Mouse (Mus musculus): ENCODE data around the gene Tfap2c. TPM values are rescaled to one million over a fixed set of nuclear protein-coding genes. Genes with fewer than 3 reads are reported as not detected.

Gene Tfap2c
- polyA plus RNA-seq, 1 experiment: 3.1 TPM

- peak in 1 of 2 experiments; percentile 28 for DNase-seq (ENCODE audit: extremely low spot score in 1 of 2, low spot score in 1 of 2)
These were observed 1.1 kb downstream of the Tfap2c start for GRCm38 (mm10) chr2:172550364-172551080.

DNA sequence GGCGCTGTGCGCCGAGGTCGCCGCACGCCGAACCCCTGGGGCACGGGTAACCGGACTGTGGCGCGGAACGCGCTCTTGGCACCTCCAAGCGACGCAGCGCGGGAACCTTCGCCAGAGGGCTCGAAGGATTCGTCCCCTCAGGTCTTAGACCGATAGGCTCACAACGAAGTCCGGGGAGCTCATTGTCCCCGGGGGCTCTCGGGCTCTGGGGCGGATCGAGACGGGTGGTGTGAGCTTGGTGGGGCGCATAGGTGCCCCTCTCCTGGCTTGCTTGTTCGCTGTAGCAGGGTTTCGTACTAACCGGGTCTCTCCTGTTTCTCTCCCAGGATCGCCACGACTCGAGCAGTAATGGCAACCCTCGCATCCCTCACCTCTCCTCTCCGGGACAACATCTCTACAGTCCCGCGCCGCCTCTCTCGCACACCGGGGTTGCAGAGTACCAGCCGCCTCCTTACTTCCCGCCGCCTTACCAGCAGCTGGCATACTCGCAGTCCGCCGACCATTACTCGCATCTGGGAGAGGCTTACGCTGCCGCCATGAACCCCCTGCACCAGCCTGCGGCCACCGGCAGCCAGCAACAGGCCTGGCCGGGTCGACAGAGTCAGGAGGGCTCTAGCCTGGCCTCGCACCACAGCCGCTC, 1.8 kb downstream of the Tfap2c start:
- no peak for DNase-seq (ENCODE audit: extremely low spot score in 1 of 2, low spot score in 1 of 2)

DNA sequence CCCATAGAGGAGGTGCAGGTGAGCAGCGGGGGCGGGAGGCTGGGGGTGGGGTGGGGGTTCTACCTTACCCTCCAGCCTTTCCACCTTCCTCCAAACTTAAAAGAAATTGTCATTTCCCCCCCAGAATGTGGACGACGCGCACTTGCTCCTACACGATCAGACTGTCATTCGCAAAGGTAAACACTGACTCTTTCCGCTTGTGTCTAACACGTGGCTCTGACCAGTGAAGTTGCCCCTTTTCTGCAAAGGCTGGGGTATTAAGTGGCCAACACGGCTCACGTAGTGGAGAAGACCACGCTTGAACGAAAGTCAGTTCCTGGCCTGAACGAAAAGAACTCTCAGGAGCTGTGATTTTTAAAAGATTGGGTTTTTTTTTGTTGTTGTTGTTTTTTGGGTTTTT, 2.5 kb downstream of the Tfap2c start:
- no peak for DNase-seq (ENCODE audit: extremely low spot score in 1 of 2, low spot score in 1 of 2)

DNA sequence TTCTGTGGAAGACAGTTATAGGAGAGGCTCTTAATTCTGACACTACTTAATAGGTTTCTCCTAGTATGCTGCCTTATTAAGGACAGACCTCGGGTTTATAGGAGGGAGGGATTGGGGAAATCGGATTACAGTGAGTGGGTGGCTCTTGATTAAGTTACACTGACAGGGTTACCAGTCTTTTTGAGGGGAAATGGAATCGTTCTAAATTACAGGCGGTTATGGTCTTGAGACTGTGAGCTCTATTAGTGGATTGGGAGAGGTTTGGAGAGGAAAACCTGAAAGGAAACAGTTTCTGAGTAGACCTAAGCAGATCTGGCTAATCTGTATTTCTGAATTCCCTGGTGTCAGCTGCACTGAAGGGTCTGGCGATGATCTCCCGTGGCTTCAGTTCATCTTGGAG, 3.3 kb downstream of the Tfap2c start:
- no peak for DNase-seq (ENCODE audit: extremely low spot score in 1 of 2, low spot score in 1 of 2)

- DNase-seq (ENCODE audit: extremely low spot score in 1 of 2, low spot score in 1 of 2): no peak
These were observed 4.8 kb downstream of the Tfap2c start for GRCm38 (mm10) chr2:172554211-172554610.

DNA sequence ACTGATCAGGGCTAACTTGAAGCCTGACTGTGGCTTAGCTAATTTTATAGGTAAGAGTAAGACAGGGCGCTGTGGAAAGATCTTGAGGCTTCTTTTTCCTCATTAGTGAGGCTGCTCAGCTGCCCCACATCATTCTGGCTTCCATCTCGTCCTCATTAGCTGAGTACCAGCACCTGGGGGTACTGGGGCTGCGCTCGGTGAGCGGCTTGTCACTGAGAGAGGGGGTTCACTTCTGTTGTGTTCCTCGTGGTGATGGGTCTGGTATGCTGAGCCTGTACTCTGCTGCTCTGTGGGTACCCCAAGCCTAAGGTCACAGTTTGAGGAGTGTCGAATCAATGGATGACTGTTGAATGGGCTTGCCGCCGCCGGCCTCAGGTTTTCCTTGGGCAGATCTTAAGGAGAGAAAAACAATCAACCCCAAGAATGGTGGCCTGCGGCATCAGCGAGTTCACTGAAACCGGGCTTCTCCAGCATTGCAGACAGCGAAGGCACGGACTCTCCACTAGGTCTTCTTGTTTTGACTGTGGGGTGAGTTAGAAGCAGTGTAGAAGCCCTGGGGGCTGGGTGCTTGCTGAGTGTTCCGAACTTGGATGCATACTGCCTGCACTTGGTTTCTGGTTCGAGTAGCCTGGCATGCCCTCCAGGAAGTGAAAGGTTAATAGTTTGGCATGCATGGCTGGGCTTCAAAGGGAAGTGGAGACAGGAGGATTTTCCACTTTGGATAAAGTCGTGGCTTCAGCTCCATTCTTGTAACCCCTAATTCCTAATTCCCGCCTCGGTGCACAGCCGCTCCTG, 9.5 kb downstream of the Tfap2c start:
- DNase-seq (ENCODE audit: extremely low spot score in 1 of 2, low spot score in 1 of 2): no peak

GRCm38 (mm10) chr2:172561016-172561415, 11.6 kb downstream of the Tfap2c start:
- no peak for DNase-seq (ENCODE audit: extremely low spot score in 1 of 2, low spot score in 1 of 2)

DNA sequence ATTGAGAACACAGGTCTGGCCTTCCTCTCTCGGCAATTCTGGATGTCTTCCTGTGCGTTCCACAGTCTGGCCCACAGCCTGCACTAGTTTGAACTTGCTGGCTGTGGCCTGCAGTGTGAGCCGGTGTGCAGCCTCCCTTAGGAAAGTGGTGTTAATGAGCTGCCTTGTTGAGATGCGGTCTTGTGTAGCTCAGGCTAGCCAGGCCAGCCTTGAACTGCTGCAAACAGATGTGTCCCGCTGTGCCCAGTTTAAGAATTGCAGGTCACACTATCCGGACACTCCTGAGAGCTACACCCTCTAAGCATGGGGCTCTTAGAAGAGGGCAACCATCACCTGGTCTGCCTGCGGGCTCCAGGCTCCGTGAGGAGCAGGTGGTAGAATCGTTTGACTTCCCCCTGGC, 18.4 kb downstream of the Tfap2c start:
- DNase-seq (ENCODE audit: extremely low spot score in 1 of 2, low spot score in 1 of 2): no peak

DNA sequence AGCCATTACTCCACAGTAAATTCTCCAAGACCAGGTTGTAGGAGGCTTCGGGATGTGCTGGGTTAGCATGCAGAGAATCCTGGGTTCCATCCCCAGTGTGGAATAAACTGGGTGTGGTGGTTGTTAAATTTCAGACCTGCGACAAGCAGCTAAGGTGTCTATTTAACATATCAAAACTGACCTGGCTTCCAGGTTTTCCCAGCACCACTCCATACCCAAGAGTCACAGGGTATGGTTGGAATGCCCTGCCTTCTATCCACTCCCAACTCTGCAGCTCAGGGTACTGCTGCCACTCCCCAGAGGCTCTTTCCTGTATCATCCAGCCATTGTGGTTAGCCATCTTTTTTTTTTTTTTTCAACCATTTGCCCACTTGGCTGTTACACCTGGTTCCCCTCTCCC, 19.1 kb downstream of the Tfap2c start:
- no peak for DNase-seq (ENCODE audit: extremely low spot score in 1 of 2, low spot score in 1 of 2)

DNA sequence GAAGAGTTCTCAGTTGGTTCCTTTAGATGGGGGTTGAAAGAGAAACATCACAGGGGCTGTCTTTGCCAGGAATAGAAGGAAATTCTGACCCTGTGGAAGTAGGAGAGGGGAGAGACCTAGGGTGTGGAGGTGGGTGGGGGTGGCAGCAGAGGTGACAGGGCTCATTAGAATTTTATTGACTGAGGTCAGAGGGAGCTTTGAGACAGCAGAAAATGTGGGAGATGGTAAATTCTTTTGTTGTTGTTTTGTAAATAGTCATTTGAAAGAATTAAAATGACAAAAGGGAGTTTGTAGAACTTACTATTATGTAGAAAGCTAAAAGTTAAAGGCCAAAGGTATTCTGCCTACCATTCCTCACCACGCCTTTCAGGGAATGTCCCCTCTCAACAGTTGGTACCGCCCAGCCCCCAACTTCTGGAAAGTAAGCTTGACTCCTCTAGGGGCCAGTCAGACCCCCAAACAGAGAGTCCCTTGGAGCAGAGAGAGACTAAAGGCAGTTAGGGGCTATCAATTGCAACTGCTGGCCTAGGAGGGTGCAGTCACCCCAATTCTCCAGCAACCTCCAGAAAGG, 27.9 kb downstream of the Tfap2c start:
- no peak for DNase-seq (ENCODE audit: extremely low spot score in 1 of 2, low spot score in 1 of 2)

DNA sequence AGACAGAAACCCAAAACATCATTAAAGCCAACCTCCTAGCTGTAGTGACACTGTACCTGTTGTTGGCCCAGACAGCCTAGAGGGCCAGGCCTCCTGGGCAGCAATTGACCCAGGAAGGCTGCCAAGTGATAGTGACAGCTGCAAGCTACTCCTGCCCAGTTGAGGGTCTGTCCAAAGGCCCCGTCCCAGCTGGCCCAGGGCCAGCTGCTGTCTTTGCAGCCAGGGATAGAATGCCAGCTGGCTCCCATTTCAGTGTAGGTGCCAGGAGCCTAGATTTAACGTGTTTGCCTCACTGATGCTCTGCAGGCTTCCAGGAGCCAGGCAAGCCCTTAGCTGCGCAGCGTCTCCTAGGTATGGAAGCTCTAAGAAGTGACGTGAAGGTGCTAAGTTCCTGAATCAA, 29.8 kb downstream of the Tfap2c start:
- DNase-seq (ENCODE audit: extremely low spot score in 1 of 2, low spot score in 1 of 2): peak in 1 of 2 experiments; percentile 6

- DNase-seq (ENCODE audit: extremely low spot score in 1 of 2, low spot score in 1 of 2): no peak
These were observed 31.3 kb downstream of the Tfap2c start for GRCm38 (mm10) chr2:172580536-172581265.

GRCm38 (mm10) chr2:172583312-172583711, 33.9 kb downstream of the Tfap2c start:
- DNase-seq (ENCODE audit: extremely low spot score in 1 of 2, low spot score in 1 of 2): no peak

DNA sequence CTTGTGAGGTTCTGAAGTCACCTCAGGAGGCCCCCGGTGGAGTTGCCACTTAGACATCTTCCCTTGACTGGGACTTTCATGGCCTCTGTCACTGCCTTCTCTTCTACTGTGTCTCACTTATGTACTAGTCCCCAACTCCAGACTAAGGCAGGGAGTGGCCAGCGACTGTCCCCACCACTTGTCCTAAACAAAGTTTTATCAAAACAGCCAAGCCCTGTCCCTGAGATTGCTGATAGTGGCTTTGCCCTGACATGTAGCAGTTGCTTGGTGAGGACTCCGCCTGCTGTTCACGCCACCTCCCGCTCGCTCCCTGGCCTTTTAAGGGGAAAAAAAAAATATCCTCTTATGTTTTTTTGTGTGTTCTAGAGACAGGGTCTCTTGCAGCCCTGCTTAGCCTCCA, 35.9 kb downstream of the Tfap2c start:
- DNase-seq (ENCODE audit: extremely low spot score in 1 of 2, low spot score in 1 of 2): no peak

GRCm38 (mm10) chr2:172589048-172589447, 39.7 kb downstream of the Tfap2c start:
- no peak for DNase-seq (ENCODE audit: extremely low spot score in 1 of 2, low spot score in 1 of 2)

- DNase-seq (ENCODE audit: extremely low spot score in 1 of 2, low spot score in 1 of 2): no peak
These were observed 41.4 kb downstream of the Tfap2c start for GRCm38 (mm10) chr2:172590839-172591238.

DNA sequence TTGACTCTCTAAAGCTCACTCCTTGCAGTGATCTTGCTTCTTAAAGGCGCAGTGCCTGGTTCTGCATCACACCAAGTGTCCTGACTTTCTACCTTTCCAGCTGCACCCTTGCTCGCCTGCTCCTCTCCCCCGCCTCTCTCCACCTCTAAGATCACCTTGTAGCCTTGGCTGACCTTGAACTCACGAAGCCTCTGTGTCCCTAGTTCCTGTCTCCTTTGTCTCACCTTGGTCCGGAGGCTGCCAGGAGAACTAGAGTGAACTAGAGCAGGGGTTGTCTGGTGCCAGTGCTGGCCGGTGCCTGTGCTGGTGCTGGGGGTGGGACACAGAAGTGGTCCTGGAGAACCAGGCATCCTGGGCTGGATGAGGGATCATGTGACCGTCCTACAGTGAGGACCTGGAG, 44.9 kb downstream of the Tfap2c start:
- no peak for DNase-seq (ENCODE audit: extremely low spot score in 1 of 2, low spot score in 1 of 2)

GRCm38 (mm10) chr2:172597056-172597455, 47.7 kb downstream of the Tfap2c start:
- DNase-seq (ENCODE audit: extremely low spot score in 1 of 2, low spot score in 1 of 2): no peak

- DNase-seq (ENCODE audit: extremely low spot score in 1 of 2, low spot score in 1 of 2): no peak
These were observed 48.5 kb downstream of the Tfap2c start for GRCm38 (mm10) chr2:172597881-172598280.

DNA sequence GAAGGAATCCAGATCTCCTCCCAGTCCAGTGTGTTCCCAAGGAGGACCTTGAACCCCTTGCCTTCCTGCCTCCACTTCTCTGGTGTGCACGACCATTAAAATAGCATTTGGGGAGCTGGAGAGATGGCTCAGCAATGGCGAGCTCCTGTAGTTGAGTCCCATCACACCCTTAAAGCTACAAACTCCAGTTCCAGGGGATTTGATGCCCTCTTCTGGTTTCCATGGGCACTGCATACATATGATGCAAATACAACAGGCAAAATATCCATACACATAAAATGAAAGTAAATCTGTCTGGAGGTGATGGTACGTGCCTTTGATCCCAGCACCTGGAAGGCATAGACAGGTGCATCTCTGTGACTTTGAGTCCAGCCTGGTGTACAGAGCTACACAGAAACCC, 55.2 kb downstream of the Tfap2c start:
- DNase-seq (ENCODE audit: extremely low spot score in 1 of 2, low spot score in 1 of 2): no peak

DNA sequence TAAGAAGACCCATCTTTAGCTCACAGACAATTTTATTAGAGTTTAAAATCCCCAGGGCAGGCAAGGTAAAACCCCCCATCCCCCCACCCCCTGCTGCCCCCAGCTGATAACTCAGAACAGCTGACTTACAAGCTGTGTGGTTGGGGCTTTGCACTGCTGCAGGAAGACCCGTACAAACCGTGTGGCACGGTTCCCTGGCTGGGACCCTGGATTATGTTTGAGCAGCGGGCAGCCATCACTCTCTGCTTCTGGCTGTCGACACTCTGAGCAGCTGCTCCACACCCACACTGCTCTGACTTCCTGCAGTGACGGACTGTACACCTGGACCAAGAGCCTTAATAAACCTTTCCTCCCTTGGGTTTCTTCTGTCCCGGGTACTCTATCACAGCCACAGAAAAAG, 56.2 kb downstream of the Tfap2c start:
- no peak for DNase-seq (ENCODE audit: extremely low spot score in 1 of 2, low spot score in 1 of 2)

Measured in frontal cortex, adult 2 months (tissue).